Mouse (Mus musculus): Measurements from ENCODE around the gene Dcst2. TPM values are rescaled to one million over a fixed set of nuclear protein-coding genes. Genes with fewer than 3 reads are reported as not detected.
A peak's percentile ranks its signal among the peaks of the same experiment; 100 is the strongest.

Dcst2 gene
- polyA plus RNA-seq, 1 experiment, result 0.01 TPM

GRCm38 (mm10) chr3:89322514-89323165 lies 39.1 kb upstream of the Dcst2 start, which contains the start of gene Efna3:
Gene Efna3, minus strand, starts transcription at chr3:89322965.
- Histone ChIP-seq H3K4me2 (ENCODE audit: low read depth) (peak within 1 kb of the TSS; percentile 91), H3K4me3 (peak within 1 kb of the TSS; percentile 7), H3K36me3 (ENCODE audit: control insufficient read depth, insufficient read depth) (no peaks in the 10 kb centered on the region), H3K79me2 (ENCODE audit: control insufficient read depth, insufficient read depth) (no peaks in the 10 kb centered on the region), H3K27me3 (ENCODE audit: control insufficient read depth, insufficient read depth, insufficient read length) (peaks cover 43% of the 10 kb centered on the region), H3ac (ENCODE audit: control insufficient read depth, insufficient read length) (peak within 1 kb of the TSS; percentile 8)
- TF ChIP-seq MAX (IDR thresholded peaks at IDR 0.05; ENCODE audit: low read depth) (no peak), MYOD1 (IDR thresholded peaks at IDR 0.05; ENCODE audit: control insufficient read depth in 1 of 3, insufficient read length in 2 of 3, low read depth in 2 of 3) (no peak), POLR2AphosphoS2 (IDR thresholded peaks at IDR 0.05; ENCODE audit: insufficient read length, low read depth) (no peak), CEBPB (IDR thresholded peaks at IDR 0.05; ENCODE audit: insufficient read depth, poor library complexity, severe bottlenecking) (no peak), TCF12 (IDR thresholded peaks at IDR 0.05; ENCODE audit: insufficient read depth, poor library complexity, severe bottlenecking) (no peak), MYOG (IDR thresholded peaks at IDR 0.05; ENCODE audit: control insufficient read depth in 1 of 3, insufficient read depth in 1 of 3, insufficient read length in 2 of 3, low read depth in 2 of 3) (no peak), USF1 (IDR thresholded peaks at IDR 0.05; ENCODE audit: low read depth) (no peak), TCF3 (IDR thresholded peaks at IDR 0.05; ENCODE audit: insufficient read length, low read depth) (no peak), SRF (IDR thresholded peaks at IDR 0.05; ENCODE audit: control insufficient read depth, insufficient read length, low read depth) (no peak)

GRCm38 (mm10) chr3:89325882-89326281 lies 35.9 kb upstream of the Dcst2 start:
- Histone ChIP-seq H3K36me3 (ENCODE audit: control insufficient read depth, insufficient read depth) (no peaks in the 10 kb centered on the region), H3K4me3 (no peak overlapping the region), H3ac (ENCODE audit: control insufficient read depth, insufficient read length) (no peak overlapping the region), H3K4me2 (ENCODE audit: low read depth) (no peak overlapping the region), H3K27me3 (ENCODE audit: control insufficient read depth, insufficient read depth, insufficient read length) (peaks cover 23% of the 10 kb centered on the region), H3K79me2 (ENCODE audit: control insufficient read depth, insufficient read depth) (no peaks in the 10 kb centered on the region)
- no peak for TF ChIP-seq MYOD1 (IDR thresholded peaks at IDR 0.05; ENCODE audit: control insufficient read depth in 1 of 3, insufficient read length in 2 of 3, low read depth in 2 of 3)
- no peak for TF ChIP-seq POLR2A (IDR thresholded peaks at IDR 0.05; ENCODE audit: insufficient read length, low read depth)
- no peak for TF ChIP-seq E2F4 (IDR thresholded peaks at IDR 0.05; ENCODE audit: insufficient read depth)
- no peak for TF ChIP-seq TCF3 (IDR thresholded peaks at IDR 0.05; ENCODE audit: insufficient read length, low read depth)
- no peak for TF ChIP-seq MYOG (IDR thresholded peaks at IDR 0.05; ENCODE audit: control insufficient read depth in 1 of 3, insufficient read depth in 1 of 3, insufficient read length in 2 of 3, low read depth in 2 of 3)
- no peak for TF ChIP-seq SRF (IDR thresholded peaks at IDR 0.05; ENCODE audit: control insufficient read depth, insufficient read length, low read depth)
- TF ChIP-seq MAX (IDR thresholded peaks at IDR 0.05; ENCODE audit: low read depth), result no peak
- TF ChIP-seq POLR2AphosphoS2 (IDR thresholded peaks at IDR 0.05; ENCODE audit: insufficient read length, low read depth), result no peak
- no peak for TF ChIP-seq USF1 (IDR thresholded peaks at IDR 0.05; ENCODE audit: low read depth)
- TF ChIP-seq TCF12 (IDR thresholded peaks at IDR 0.05; ENCODE audit: insufficient read depth, poor library complexity, severe bottlenecking), result no peak

GRCm38 (mm10) chr3:89327371-89327870 lies 34.4 kb upstream of the Dcst2 start:
- H3K4me2 ChIP-seq (ENCODE audit: low read depth), result no peak overlapping the region
- no peak overlapping the region for H3K4me3 ChIP-seq
- H3K36me3 ChIP-seq (ENCODE audit: control insufficient read depth, insufficient read depth), result no peaks in the 10 kb centered on the region
- peaks cover 8% of the 10 kb centered on the region for H3K27me3 ChIP-seq (ENCODE audit: control insufficient read depth, insufficient read depth, insufficient read length)
- no peak for TF ChIP-seq POLR2AphosphoS2 (IDR thresholded peaks at IDR 0.05; ENCODE audit: insufficient read length, low read depth)
- no peak for TF ChIP-seq CEBPB (IDR thresholded peaks at IDR 0.05; ENCODE audit: insufficient read depth, poor library complexity, severe bottlenecking)
- TF ChIP-seq MYOG (IDR thresholded peaks at IDR 0.05; ENCODE audit: control insufficient read depth in 1 of 3, insufficient read depth in 1 of 3, insufficient read length in 2 of 3, low read depth in 2 of 3), result no peak
- no peak for TF ChIP-seq MAX (IDR thresholded peaks at IDR 0.05; ENCODE audit: low read depth)
- no peak for TF ChIP-seq SRF (IDR thresholded peaks at IDR 0.05; ENCODE audit: control insufficient read depth, insufficient read length, low read depth)
- no peak for TF ChIP-seq REST (IDR thresholded peaks at IDR 0.05; ENCODE audit: insufficient read depth, insufficient read length)
- TF ChIP-seq MYOD1 (IDR thresholded peaks at IDR 0.05; ENCODE audit: control insufficient read depth in 1 of 3, insufficient read length in 2 of 3, low read depth in 2 of 3), result no peak
- TF ChIP-seq POLR2A (IDR thresholded peaks at IDR 0.05; ENCODE audit: insufficient read length, low read depth), result no peak
- TF ChIP-seq E2F4 (IDR thresholded peaks at IDR 0.05; ENCODE audit: insufficient read depth), result no peak
- no peak for TF ChIP-seq TCF12 (IDR thresholded peaks at IDR 0.05; ENCODE audit: insufficient read depth, poor library complexity, severe bottlenecking)
- no peak for TF ChIP-seq USF1 (IDR thresholded peaks at IDR 0.05; ENCODE audit: low read depth)
- no peak for TF ChIP-seq TCF3 (IDR thresholded peaks at IDR 0.05; ENCODE audit: insufficient read length, low read depth)
- H3ac ChIP-seq (ENCODE audit: control insufficient read depth, insufficient read length), result no peak overlapping the region
- H3K79me2 ChIP-seq (ENCODE audit: control insufficient read depth, insufficient read depth), result no peaks in the 10 kb centered on the region

GRCm38 (mm10) chr3:89328623-89329022 lies 33.2 kb upstream of the Dcst2 start:
- Histone ChIP-seq H3K4me2 (ENCODE audit: low read depth) (no peak overlapping the region), H3K79me2 (ENCODE audit: control insufficient read depth, insufficient read depth) (no peaks in the 10 kb centered on the region), H3K27me3 (ENCODE audit: control insufficient read depth, insufficient read depth, insufficient read length) (no peaks in the 10 kb centered on the region), H3ac (ENCODE audit: control insufficient read depth, insufficient read length) (no peak overlapping the region), H3K4me3 (no peak overlapping the region), H3K36me3 (ENCODE audit: control insufficient read depth, insufficient read depth) (no peaks in the 10 kb centered on the region)
- TF ChIP-seq MYOG (IDR thresholded peaks at IDR 0.05; ENCODE audit: control insufficient read depth in 1 of 3, insufficient read depth in 1 of 3, insufficient read length in 2 of 3, low read depth in 2 of 3) (no peak), MAX (IDR thresholded peaks at IDR 0.05; ENCODE audit: low read depth) (no peak), TCF12 (IDR thresholded peaks at IDR 0.05; ENCODE audit: insufficient read depth, poor library complexity, severe bottlenecking) (no peak), SRF (IDR thresholded peaks at IDR 0.05; ENCODE audit: control insufficient read depth, insufficient read length, low read depth) (no peak), USF1 (IDR thresholded peaks at IDR 0.05; ENCODE audit: low read depth) (no peak)
